Mouse (Mus musculus) CH12.LX (cell line): ENCODE measurements at regions not wholly inside any gene's neighbourhood (a gene's known extent, or its start where the extent isn't known, plus 50 kb on each side); places are given as distances from the start of the nearest gene placed in this dataset.

Experiments
- DNase-seq: peaks from one replicate; pipeline ENCODE4 v3.0.0-alpha.2; 2013; ENCODE audit errors: extremely low read depth
- H3K27ac ChIP-seq: 2 replicates; pipeline ENCODE4 v1.5.1; 2012; ENCODE audit warnings: low read depth, mild to moderate bottlenecking, control low read depth, moderate library complexity; ENCODE audit not compliant: insufficient read depth
- H3K27me3 ChIP-seq: replicated peaks from 2 replicates; pipeline ENCODE3; 2012; ENCODE audit warnings: inconsistent platforms
- H3K36me3 ChIP-seq, 2 experiments: replicated peaks in 1 of 2; 2 replicates each; pipeline versions ENCODE3 to v1.6.1; 2012; ENCODE audit warnings: inconsistent platforms in 1 of 2, low read length in 1 of 2, mild to moderate bottlenecking in 1 of 2, mixed read lengths in 1 of 2, moderate library complexity in 1 of 2; ENCODE audit not compliant: control insufficient read depth in 1 of 2, insufficient read depth in 1 of 2
- H3K4me1 ChIP-seq, 2 experiments: 2 replicates each; pipeline ENCODE4 v1.6.1; 2012; ENCODE audit warnings: inconsistent platforms in 1 of 2, moderate library complexity in 1 of 2; ENCODE audit not compliant: insufficient read depth in 2 of 2, control insufficient read depth in 1 of 2
- H3K4me2 ChIP-seq: 2 replicates; pipeline ENCODE4 v1.6.1; 2012; ENCODE audit warnings: low read depth, mild to moderate bottlenecking, control low read depth; ENCODE audit not compliant: poor library complexity, insufficient read depth, severe bottlenecking
- H3K4me3 ChIP-seq, 3 experiments: fragments of 150-350 bp in 1 of 3; sonication (generic) in 1 of 3; replicated peaks in 1 of 3; 2 replicates each; pipeline versions ENCODE3 to v1.5.1; 2011 to 2012; ENCODE audit warnings: low read depth in 2 of 3, low read length in 2 of 3, mild to moderate bottlenecking in 2 of 3, moderate library complexity in 2 of 3, control low read depth in 1 of 3, improper control_type of control experiment in 1 of 3, inconsistent platforms in 1 of 3, mixed read lengths in 1 of 3; ENCODE audit not compliant: poor library complexity in 1 of 3
- H3K79me2 ChIP-seq: replicated peaks from 2 replicates; pipeline ENCODE4 v1.6.1; 2012; ENCODE audit warnings: mild to moderate bottlenecking, moderate library complexity; ENCODE audit not compliant: control insufficient read depth, poor library complexity, insufficient read depth, severe bottlenecking; ENCODE audit errors: extremely low read depth
- H3K9ac ChIP-seq: 2 replicates; pipeline ENCODE4 v1.6.1; 2012; ENCODE audit warnings: low read depth, mild to moderate bottlenecking, control low read depth, moderate library complexity; ENCODE audit not compliant: insufficient read depth
- H3K9me3 ChIP-seq: replicated peaks from 2 replicates; pipeline ENCODE3; 2012; ENCODE audit warnings: low read length, inconsistent platforms, mixed read lengths
- BHLHE40 ChIP-seq: IDR thresholded peaks from 2 replicates; pipeline ENCODE4 v1.6.1; 2011; ENCODE audit warnings: mild to moderate bottlenecking, low read depth, low read length, improper control_type of control experiment
- CHD1 ChIP-seq: IDR thresholded peaks from 2 replicates; pipeline ENCODE4 v1.6.1; 2012; ENCODE audit warnings: low read depth, low read length, improper control_type of control experiment, inconsistent platforms
- CHD2 ChIP-seq: IDR thresholded peaks from 2 replicates; pipeline ENCODE4 v1.6.1; 2011; ENCODE audit warnings: low read length, improper control_type of control experiment
- ELF1 ChIP-seq: IDR thresholded peaks from 2 replicates; pipeline ENCODE4 v1.6.1; 2014; ENCODE audit warnings: low read depth, mild to moderate bottlenecking, inconsistent platforms, low read length, improper control_type of control experiment
- EP300 ChIP-seq: IDR thresholded peaks from 2 replicates; pipeline ENCODE4 v1.6.1; 2011; ENCODE audit warnings: low read length, improper control_type of control experiment
- ETS1 ChIP-seq: conservative IDR thresholded peaks from 2 replicates; pipeline ENCODE4 v1.6.1; 2012; ENCODE audit warnings: low read depth, mild to moderate bottlenecking, inconsistent platforms, low read length, improper control_type of control experiment, moderate library complexity
- GABPA ChIP-seq: IDR thresholded peaks from 2 replicates; pipeline ENCODE4 v1.6.1; 2012; ENCODE audit warnings: low read depth, low read length, improper control_type of control experiment, inconsistent platforms; ENCODE audit not compliant: insufficient replicate concordance
- HCFC1 ChIP-seq: IDR thresholded peaks from 2 replicates; pipeline ENCODE4 v1.6.1; 2012; ENCODE audit warnings: low read depth, mild to moderate bottlenecking, inconsistent platforms, low read length, improper control_type of control experiment
- JUND ChIP-seq: conservative IDR thresholded peaks from 2 replicates; pipeline ENCODE4 v1.6.1; 2011; ENCODE audit warnings: low read depth, low read length, improper control_type of control experiment
- MAFK ChIP-seq: IDR thresholded peaks from 2 replicates; pipeline ENCODE4 v1.6.1; 2011; ENCODE audit warnings: low read length, improper control_type of control experiment; ENCODE audit not compliant: insufficient replicate concordance
- MAZ ChIP-seq: IDR thresholded peaks from 2 replicates; pipeline ENCODE4 v1.6.1; 2012; ENCODE audit warnings: low read depth, mild to moderate bottlenecking, inconsistent platforms, low read length, improper control_type of control experiment, moderate library complexity
- MXI1 ChIP-seq: IDR thresholded peaks from 2 replicates; pipeline ENCODE4 v1.6.1; 2011; ENCODE audit warnings: mild to moderate bottlenecking, low read depth, low read length, improper control_type of control experiment
- MYC ChIP-seq: IDR thresholded peaks from 2 replicates; pipeline ENCODE4 v1.6.1; 2011; ENCODE audit warnings: low read depth, mild to moderate bottlenecking, improper control_type of control experiment, low read length
- PAX5 ChIP-seq: IDR thresholded peaks from 2 replicates; pipeline ENCODE4 v1.6.1; 2012; ENCODE audit warnings: low read length, inconsistent platforms, mixed read lengths
- POLR2A ChIP-seq: IDR thresholded peaks from 2 replicates; pipeline ENCODE4 v1.6.1; 2011; ENCODE audit warnings: low read depth, mild to moderate bottlenecking, improper control_type of control experiment, low read length
- POLR2AphosphoS2 ChIP-seq: IDR thresholded peaks from 2 replicates; pipeline ENCODE4 v1.6.1; 2011; ENCODE audit warnings: low read depth, low read length, improper control_type of control experiment
- RAD21 ChIP-seq: IDR thresholded peaks from 2 replicates; pipeline ENCODE4 v1.6.1; 2011; ENCODE audit warnings: low read depth, mild to moderate bottlenecking, low read length, improper control_type of control experiment, moderate library complexity
- RCOR1 ChIP-seq: conservative IDR thresholded peaks from 2 replicates; pipeline ENCODE4 v1.6.1; 2012; ENCODE audit warnings: low read depth, mild to moderate bottlenecking, inconsistent platforms, low read length, improper control_type of control experiment
- ZNF384 ChIP-seq: IDR thresholded peaks from 2 replicates; pipeline ENCODE4 v1.6.1; 2012; ENCODE audit warnings: low read depth, low read length, improper control_type of control experiment, inconsistent platforms
- dilution Hi-C: fragments of 300-500 bp; cut with MboI; formaldehyde crosslinking; loops from 2 replicates; pipeline ENCODE4 v1.14.3; 2020; ENCODE audit warnings: low sequenced_read_pairs; ENCODE audit not compliant: extremely low pct_unique_long_range_greater_than_20kb, extremely low pct_ligation_motif_present
- in situ Hi-C: fragments of 300-500 bp; cut with MboI; formaldehyde crosslinking; loops from 3 replicates; pipeline ENCODE4 v1.14.3; 2019; ENCODE audit warnings: low sequenced_read_pairs, low pct_ligation_motif_present, low pct_unique_long_range_greater_than_20kb, mixed read lengths

- dilution Hi-C loops = no loop called here
- H3K27me3 ChIP-seq = no peaks in the 10 kb centered on the region
- TF ChIP-seq MYC = no peak
- no peak overlapping the region for H3K4me3 ChIP-seq
- H3K9me3 ChIP-seq = peaks cover 2% of the 10 kb centered on the region
- no peak overlapping the region for H3K9ac ChIP-seq
- no peaks in the 10 kb centered on the region for H3K79me2 ChIP-seq
- peaks cover 0 to 11% of the 10 kb centered on the region in 2 experiments; a peak in 2 of 4 replicates for H3K4me1 ChIP-seq
- no peaks in the 10 kb centered on the region for H3K36me3 ChIP-seq
- H3K4me2 ChIP-seq = no peak overlapping the region
- DNase-seq = no peak
- no peak overlapping the region for H3K27ac ChIP-seq
- in situ Hi-C loops = no loop called here
Measured at GRCm38 (mm10) chr13:44569241-44569778, 160.0 kb upstream of the Jarid2 start.

GRCm38 (mm10) chr13:44573463-44573862 lies 155.8 kb upstream of the Jarid2 start:
- DNase-seq = no peak
- no peak overlapping the region for H3K4me2 ChIP-seq
- no peaks in the 10 kb centered on the region for H3K27me3 ChIP-seq
- no peaks in the 10 kb centered on the region for H3K79me2 ChIP-seq
- no peak overlapping the region for H3K27ac ChIP-seq
- H3K4me1 ChIP-seq = peaks cover 0 to 4% of the 10 kb centered on the region in 2 experiments; a peak in 1 of 4 replicates
- H3K9ac ChIP-seq = no peak overlapping the region
- H3K9me3 ChIP-seq = peaks cover 3% of the 10 kb centered on the region
- H3K36me3 ChIP-seq = no peaks in the 10 kb centered on the region
- no peak overlapping the region for H3K4me3 ChIP-seq
- dilution Hi-C loops = no loop called here
- in situ Hi-C loops = no loop called here
- TF ChIP-seq POLR2A (no peak), MAFK (no peak), GABPA (no peak), HCFC1 (no peak), JUND (no peak), EP300 (no peak), POLR2AphosphoS2 (no peak), MAZ (no peak), ETS1 (no peak), RAD21 (no peak), CHD2 (no peak), PAX5 (no peak), ELF1 (no peak)

DNA sequence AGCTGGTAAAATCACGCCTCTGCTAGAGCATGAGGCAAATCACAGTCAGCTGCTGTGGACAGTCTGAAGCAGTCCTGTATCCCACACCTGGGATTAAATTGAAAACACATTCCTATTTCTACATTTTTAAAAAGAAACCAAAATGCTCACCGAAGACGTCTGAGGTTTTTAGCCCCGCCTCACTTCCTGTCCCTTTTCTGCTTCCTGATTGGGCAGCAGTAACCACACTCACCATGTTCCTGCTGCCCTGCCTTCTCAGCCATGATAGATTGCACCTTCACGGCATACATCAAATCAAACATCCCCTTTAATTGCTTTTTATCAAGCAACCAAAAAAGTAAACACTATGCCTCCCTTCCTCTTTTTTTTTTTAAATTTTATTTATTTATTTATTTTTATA lies 150.1 kb upstream of the Jarid2 start:
- no peak overlapping the region for H3K4me2 ChIP-seq
- peaks cover 8% of the 10 kb centered on the region for H3K9me3 ChIP-seq
- TF ChIP-seq RCOR1 (no peak), BHLHE40 (no peak), GABPA (no peak), ETS1 (no peak), CHD2 (no peak), POLR2AphosphoS2 (no peak), ZNF384 (no peak), ELF1 (no peak), PAX5 (no peak), EP300 (no peak), MXI1 (no peak), CHD1 (no peak), HCFC1 (no peak), POLR2A (no peak)
- TF ChIP-seq, all 38 proteins: peak for 0
- dilution Hi-C loops (no loop called here), in situ Hi-C loops (no loop called here)
- Histone ChIP-seq H3K27ac (no peak overlapping the region), H3K4me1 (peaks cover 7 to 42% of the 10 kb centered on the region in 2 experiments; a peak in 3 of 4 replicates), H3K27me3 (no peaks in the 10 kb centered on the region), H3K9ac (no peak overlapping the region), H3K4me3 (no peak overlapping the region), H3K79me2 (no peaks in the 10 kb centered on the region), H3K36me3 (no peaks in the 10 kb centered on the region)
- no peak for DNase-seq
